Mouse (Mus musculus) adrenal gland, adult (tissue): ENCODE data around the gene Plcd1.

Experiments
- DNase-seq, 2 experiments: peaks; one replicate each; pipeline ENCODE4 v3.0.0; 2022 to 2023; ENCODE audit warnings: low spot score in 1 of 2; ENCODE audit not compliant: inconsistent age in 2 of 2

Gene Plcd1

DNA sequence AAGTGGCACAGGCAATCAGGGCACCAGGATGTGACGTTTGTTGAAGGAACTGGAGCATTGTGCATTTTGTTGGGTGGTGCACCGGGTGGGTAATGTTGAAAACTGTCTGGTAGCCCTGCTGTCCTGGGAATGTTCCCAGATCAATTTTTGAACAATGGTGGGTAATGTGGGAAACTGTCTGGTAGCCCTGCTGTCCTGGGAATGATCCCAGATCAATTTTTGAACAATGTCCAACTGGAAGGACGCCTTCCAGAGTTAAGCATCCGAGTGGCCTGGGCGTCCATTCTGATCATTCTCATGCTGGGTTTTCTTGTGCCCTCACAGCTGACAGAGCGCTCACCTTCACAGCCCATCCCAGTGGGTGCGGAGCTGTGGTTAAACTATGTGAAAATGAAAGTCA, 66.0 kb downstream of the Plcd1 start:
- no peak for DNase-seq

DNA sequence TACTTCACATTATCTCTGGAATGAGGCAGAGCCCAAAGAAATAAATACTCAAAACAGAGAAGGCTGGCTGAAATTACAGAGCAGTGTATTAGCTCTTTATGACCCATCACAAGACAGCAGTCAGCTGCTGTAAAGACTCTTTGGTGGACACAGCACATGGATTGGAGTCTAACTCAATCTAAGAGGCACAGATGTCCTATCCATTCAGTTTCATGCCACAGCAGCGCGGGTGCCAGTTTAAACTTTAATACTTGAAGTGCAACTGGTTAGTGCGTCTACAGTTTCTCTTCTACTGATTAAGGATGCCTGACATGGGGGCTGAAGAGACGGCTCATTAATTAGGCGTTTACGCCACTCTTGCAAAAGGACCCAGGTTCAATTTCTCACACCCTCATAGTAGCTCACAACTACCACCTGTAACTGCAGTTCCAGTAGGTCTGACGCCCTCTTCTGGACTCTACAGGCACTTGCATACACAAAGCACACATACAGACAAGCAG, 67.4 kb downstream of the Plcd1 start:
- no peak for DNase-seq

DNA sequence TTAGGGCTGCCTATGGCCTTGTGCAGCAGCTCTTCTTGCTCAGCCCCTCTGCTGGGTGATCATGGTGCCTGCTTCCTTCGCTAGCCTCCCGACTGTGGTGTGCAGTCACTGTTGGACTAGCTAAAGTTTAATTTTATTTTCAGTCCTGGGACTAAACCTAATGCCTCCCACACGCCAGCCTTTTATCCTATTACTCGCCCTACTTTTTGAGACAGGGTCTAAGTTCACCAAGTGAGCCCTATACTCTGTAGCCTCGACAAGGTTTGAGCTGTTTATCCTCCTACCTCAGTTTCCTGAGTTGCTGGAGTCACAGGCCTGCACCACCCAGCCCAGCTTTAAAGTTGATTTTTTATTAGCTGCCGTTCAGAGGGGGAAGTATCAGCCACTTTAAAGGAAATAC, 68.0 kb downstream of the Plcd1 start:
- DNase-seq: no peak

DNA sequence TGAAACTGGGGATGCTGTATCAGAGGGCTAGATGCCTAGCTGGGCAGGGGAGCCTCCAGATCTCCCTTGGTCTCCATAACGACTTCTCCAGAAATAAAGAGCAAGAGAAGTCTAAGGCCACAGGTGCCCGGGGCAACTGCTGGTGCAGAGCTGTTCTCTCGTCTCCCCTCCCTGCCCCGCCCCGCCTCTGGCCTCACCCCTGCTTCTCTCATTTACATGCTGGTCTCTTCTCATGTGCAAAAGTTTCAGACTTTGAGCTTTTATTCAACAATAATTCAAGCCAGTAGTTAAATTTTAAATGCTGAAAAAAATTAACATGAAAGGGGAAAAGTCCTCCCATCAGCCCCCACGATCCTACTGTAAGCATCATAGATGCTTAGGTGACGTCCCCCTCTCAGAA, 71.6 kb downstream of the Plcd1 start:
- no peak for DNase-seq
